Mouse (Mus musculus): ENCODE results near the gene Hivep3.

Hivep3 gene

GRCm38 (mm10) chr4:120134223-120134622 is 400.6 kb downstream of the Hivep3 start:
- Histone ChIP-seq H3K4me1 (replicated peaks; ENCODE audit: low read depth, low read length) (peaks cover 19% of the 10 kb centered on the region), H3K36me3 (ENCODE audit: insufficient read depth, low read length) (no peaks in the 10 kb centered on the region), H3K9me3 (ENCODE audit: low read length) (no peaks in the 10 kb centered on the region), H3K4me3 (replicated peaks; ENCODE audit: low read length) (no peak overlapping the region), H3K27me3 (ENCODE audit: insufficient read depth, low read length) (peaks cover 19% of the 10 kb centered on the region)
- no peak for TF ChIP-seq CTCF (conservative IDR thresholded peaks at IDR 0.05; ENCODE audit: low read length)
- no peak for TF ChIP-seq NANOG (IDR thresholded peaks at IDR 0.05; ENCODE audit: borderline replicate concordance, low read length)
- no peak for TF ChIP-seq POU5F1 (IDR thresholded peaks at IDR 0.05; ENCODE audit: borderline replicate concordance, low read length)

GRCm38 (mm10) chr4:120141810-120142209 is 408.2 kb downstream of the Hivep3 start:
- Histone ChIP-seq H3K27me3 (ENCODE audit: insufficient read depth, low read length) (peaks cover 17% of the 10 kb centered on the region), H3K9me3 (ENCODE audit: low read length) (no peaks in the 10 kb centered on the region), H3K36me3 (ENCODE audit: insufficient read depth, low read length) (no peaks in the 10 kb centered on the region), H3K4me1 (replicated peaks; ENCODE audit: low read depth, low read length) (no peaks in the 10 kb centered on the region), H3K4me3 (replicated peaks; ENCODE audit: low read length) (no peak overlapping the region)
- TF ChIP-seq NANOG (IDR thresholded peaks at IDR 0.05; ENCODE audit: borderline replicate concordance, low read length) (no peak), POU5F1 (IDR thresholded peaks at IDR 0.05; ENCODE audit: borderline replicate concordance, low read length) (no peak), CTCF (conservative IDR thresholded peaks at IDR 0.05; ENCODE audit: low read length) (no peak)

GRCm38 (mm10) chr4:120142905-120143304 is 409.3 kb downstream of the Hivep3 start:
- TF ChIP-seq POU5F1 (IDR thresholded peaks at IDR 0.05; ENCODE audit: borderline replicate concordance, low read length), result no peak
- no peak for TF ChIP-seq NANOG (IDR thresholded peaks at IDR 0.05; ENCODE audit: borderline replicate concordance, low read length)
- TF ChIP-seq CTCF (conservative IDR thresholded peaks at IDR 0.05; ENCODE audit: low read length), result no peak
- H3K4me1 ChIP-seq (replicated peaks; ENCODE audit: low read depth, low read length), result peaks cover 3% of the 10 kb centered on the region
- H3K27me3 ChIP-seq (ENCODE audit: insufficient read depth, low read length), result peaks cover 24% of the 10 kb centered on the region
- H3K36me3 ChIP-seq (ENCODE audit: insufficient read depth, low read length), result no peaks in the 10 kb centered on the region
- no peaks in the 10 kb centered on the region for H3K9me3 ChIP-seq (ENCODE audit: low read length)
- H3K4me3 ChIP-seq (replicated peaks; ENCODE audit: low read length), result no peak overlapping the region

GRCm38 (mm10) chr4:120144343-120144742 is 410.8 kb downstream of the Hivep3 start:
- TF ChIP-seq NANOG (IDR thresholded peaks at IDR 0.05; ENCODE audit: borderline replicate concordance, low read length) (no peak), POU5F1 (IDR thresholded peaks at IDR 0.05; ENCODE audit: borderline replicate concordance, low read length) (no peak), CTCF (conservative IDR thresholded peaks at IDR 0.05; ENCODE audit: low read length) (no peak)

GRCm38 (mm10) chr4:120145931-120146330 is 412.3 kb downstream of the Hivep3 start:
- no peak overlapping the region for H3K4me3 ChIP-seq (replicated peaks; ENCODE audit: low read length)
- no peak for TF ChIP-seq NANOG (IDR thresholded peaks at IDR 0.05; ENCODE audit: borderline replicate concordance, low read length)
- no peak for TF ChIP-seq POU5F1 (IDR thresholded peaks at IDR 0.05; ENCODE audit: borderline replicate concordance, low read length)
- no peak for TF ChIP-seq CTCF (conservative IDR thresholded peaks at IDR 0.05; ENCODE audit: low read length)

More at GRCm38 (mm10) chr4:120144343-120144742, 410.8 kb downstream of the Hivep3 start:
- Histone ChIP-seq H3K36me3 (ENCODE audit: insufficient read depth, low read length) (no peaks in the 10 kb centered on the region), H3K4me1 (replicated peaks; ENCODE audit: low read depth, low read length) (peaks cover 16% of the 10 kb centered on the region), H3K4me3 (replicated peaks; ENCODE audit: low read length) (no peak overlapping the region), H3K27me3 (ENCODE audit: insufficient read depth, low read length) (peaks cover 36% of the 10 kb centered on the region), H3K9me3 (ENCODE audit: low read length) (no peaks in the 10 kb centered on the region)

GRCm38 (mm10) chr4:120148291-120149141 is 414.9 kb downstream of the Hivep3 start:
- H3K4me1 ChIP-seq (replicated peaks; ENCODE audit: low read depth, low read length), result peaks cover 17% of the 10 kb centered on the region
- H3K9me3 ChIP-seq (ENCODE audit: low read length), result no peaks in the 10 kb centered on the region
- H3K27me3 ChIP-seq (ENCODE audit: insufficient read depth, low read length), result peaks cover 58% of the 10 kb centered on the region
- H3K4me3 ChIP-seq (replicated peaks; ENCODE audit: low read length), result peak overlapping the region; percentile 66
- TF ChIP-seq NANOG (IDR thresholded peaks at IDR 0.05; ENCODE audit: borderline replicate concordance, low read length), result no peak
- TF ChIP-seq CTCF (conservative IDR thresholded peaks at IDR 0.05; ENCODE audit: low read length), result no peak
- TF ChIP-seq POU5F1 (IDR thresholded peaks at IDR 0.05; ENCODE audit: borderline replicate concordance, low read length), result no peak
- H3K36me3 ChIP-seq (ENCODE audit: insufficient read depth, low read length), result no peaks in the 10 kb centered on the region

More at GRCm38 (mm10) chr4:120145931-120146330, 412.3 kb downstream of the Hivep3 start:
- H3K9me3 ChIP-seq (ENCODE audit: low read length), result no peaks in the 10 kb centered on the region
- no peaks in the 10 kb centered on the region for H3K36me3 ChIP-seq (ENCODE audit: insufficient read depth, low read length)
- peaks cover 51% of the 10 kb centered on the region for H3K27me3 ChIP-seq (ENCODE audit: insufficient read depth, low read length)
- H3K4me1 ChIP-seq (replicated peaks; ENCODE audit: low read depth, low read length), result peaks cover 17% of the 10 kb centered on the region

- peak; percentile 83 for TF ChIP-seq CTCF (conservative IDR thresholded peaks at IDR 0.05; ENCODE audit: low read length)
- TF ChIP-seq NANOG (IDR thresholded peaks at IDR 0.05; ENCODE audit: borderline replicate concordance, low read length), result no peak
Measured at GRCm38 (mm10) chr4:120149142-120149524, 415.5 kb downstream of the Hivep3 start.

GRCm38 (mm10) chr4:120150345-120150920 is 416.8 kb downstream of the Hivep3 start:
- no peak overlapping the region for H3K4me3 ChIP-seq (replicated peaks; ENCODE audit: low read length)
- peaks cover 7% of the 10 kb centered on the region for H3K9me3 ChIP-seq (ENCODE audit: low read length)
- H3K4me1 ChIP-seq (replicated peaks; ENCODE audit: low read depth, low read length), result peaks cover 23% of the 10 kb centered on the region
- H3K36me3 ChIP-seq (ENCODE audit: insufficient read depth, low read length), result no peaks in the 10 kb centered on the region
- TF ChIP-seq NANOG (IDR thresholded peaks at IDR 0.05; ENCODE audit: borderline replicate concordance, low read length), result no peak
- TF ChIP-seq CTCF (conservative IDR thresholded peaks at IDR 0.05; ENCODE audit: low read length), result no peak
- no peak for TF ChIP-seq POU5F1 (IDR thresholded peaks at IDR 0.05; ENCODE audit: borderline replicate concordance, low read length)
- H3K27me3 ChIP-seq (ENCODE audit: insufficient read depth, low read length), result peaks cover 62% of the 10 kb centered on the region

More at GRCm38 (mm10) chr4:120149142-120149524, 415.5 kb downstream of the Hivep3 start:
- no peaks in the 10 kb centered on the region for H3K36me3 ChIP-seq (ENCODE audit: insufficient read depth, low read length)
- peaks cover 6% of the 10 kb centered on the region for H3K9me3 ChIP-seq (ENCODE audit: low read length)
- H3K4me1 ChIP-seq (replicated peaks; ENCODE audit: low read depth, low read length), result peaks cover 17% of the 10 kb centered on the region
- peak overlapping the region; percentile 66 for H3K4me3 ChIP-seq (replicated peaks; ENCODE audit: low read length)
- H3K27me3 ChIP-seq (ENCODE audit: insufficient read depth, low read length), result peaks cover 60% of the 10 kb centered on the region
